Mouse (Mus musculus) midbrain, embryonic 15.5 days (tissue): Measurements from ENCODE around the gene Slc5a2. TPM values are rescaled to one million over a fixed set of nuclear protein-coding genes. Genes with fewer than 3 reads are reported as not detected.

Experiments
- microRNA-seq: library from miRNA; unstranded; fragments of <30 nt; microRNA quantifications from one replicate; pipeline ENCODE4, GENCODE M21; 2016
- polyA plus RNA-seq: library from polyadenylated mRNA; unstranded; fragments of >200 nt; fragmentation: Nextera tagmentation; extraction: Ambion mirVana; gene quantifications from 2 replicates; pipeline ENCODE4 v1.2.1, GENCODE M21; 2015

The Slc5a2 gene
- polyA plus RNA-seq, 1 experiment from 2014 or later = 0.12 TPM

Small RNA genes within 50 kb of the gene (microRNA-seq; reads per million reads assigned to microRNA genes)
- gene Mir3103 = 0.74 reads per million

Other genes with a start within 250 kb of the Slc5a2 start
- gene Itgam, start 203.0 kb upstream of the Slc5a2 start, polyA plus RNA-seq = 1.3 and 1.4 TPM in 2 replicates
- not detected in 2 replicates for gene Gm49368, start 203.0 kb upstream of the Slc5a2 start, polyA plus RNA-seq
- 0.04 and 0.08 TPM in 2 replicates for gene Itgax, start 136.1 kb upstream of the Slc5a2 start, polyA plus RNA-seq
- gene Itgad, start 111.3 kb upstream of the Slc5a2 start, polyA plus RNA-seq = not detected in 2 replicates
- gene Cox6a2, start 59.3 kb upstream of the Slc5a2 start, polyA plus RNA-seq = 0.63 TPM in 1 of 2 replicates, not detected in the other
- gene Armc5, start 28.3 kb upstream of the Slc5a2 start, polyA plus RNA-seq = 14.2 and 16.2 TPM in 2 replicates
- gene 9130023H24Rik, start 27.6 kb upstream of the Slc5a2 start, polyA plus RNA-seq = 8.1 and 8.5 TPM in 2 replicates
- gene Tgfb1i1, start 18.8 kb upstream of the Slc5a2 start, polyA plus RNA-seq = 23.3 and 24.2 TPM in 2 replicates
- gene BC017158, start 32.5 kb downstream of the Slc5a2 start, polyA plus RNA-seq = 21.6 and 24.6 TPM in 2 replicates
- gene Rgs10, start 153.1 kb downstream of the Slc5a2 start, polyA plus RNA-seq = 43.0 and 50.4 TPM in 2 replicates
- 25.3 and 32.2 TPM in 2 replicates for gene Tial1, start 196.1 kb downstream of the Slc5a2 start, polyA plus RNA-seq